Mouse (Mus musculus) CD8-positive naive resting alpha-beta T cell, adult 57 days (primary cell): ENCODE measurements around the gene Etl4. TPM values are rescaled to one million over a fixed set of nuclear protein-coding genes. Genes with fewer than 3 reads are reported as not detected.

Source experiments
- total RNA-seq: library from RNA; stranded (reverse); gene quantifications from one replicate; pipeline ENCODE4 v1.2.4, GENCODE M21; 2023

Etl4 gene
- not detected for total RNA-seq

DNA sequence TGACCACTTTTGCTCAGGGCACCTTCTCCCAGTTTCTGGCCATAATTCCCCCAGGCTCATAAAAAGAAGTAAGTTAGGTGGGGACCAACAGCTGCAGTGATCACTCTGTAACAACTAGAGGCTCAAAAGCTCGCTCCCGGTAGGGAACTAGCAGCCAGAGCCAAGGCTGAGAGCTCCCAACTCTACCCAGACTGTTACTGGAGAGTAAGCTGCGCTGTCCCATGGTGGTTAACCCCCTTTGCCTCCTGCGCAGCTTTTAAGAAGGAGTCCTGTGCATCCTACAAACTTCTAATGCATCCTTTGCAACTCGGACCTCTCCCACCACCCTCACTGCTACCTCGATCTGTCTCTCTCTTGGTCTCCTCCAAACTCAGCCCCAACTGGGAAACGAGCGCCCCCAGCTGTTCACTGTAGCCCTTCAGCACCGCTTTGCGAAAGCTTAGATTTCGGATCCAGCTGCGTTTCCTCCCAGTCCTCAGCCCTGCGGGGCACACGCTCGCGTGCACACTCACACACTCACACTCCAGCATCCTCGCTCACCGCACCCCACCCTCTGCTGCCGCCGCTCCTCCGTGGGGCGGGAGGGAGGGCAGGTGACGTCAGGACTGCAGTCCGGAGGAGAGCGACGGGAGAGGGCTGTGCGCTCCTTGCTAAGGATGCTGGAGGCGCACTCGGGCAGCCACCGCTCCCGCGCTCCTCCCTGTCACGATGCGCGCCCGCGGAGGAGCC, at the start of gene Etl4:
Etl4 (plus strand) TSS at position 610 of the 729 bp plus-strand sequence.

